Mouse (Mus musculus) midbrain, embryonic 14.5 days (tissue): ENCODE data around the gene Cyp17a1. TPM values are rescaled to one million over a fixed set of nuclear protein-coding genes. Genes with fewer than 3 reads are reported as not detected.

ENCODE experiments used
- ATAC-seq: fragments of 200-750 bp; cut with Nextera tagmentation; 2 replicates; pipeline ENCODE4 v1.8.0; 2017; ENCODE audit warnings: moderate number of reproducible peaks, moderate library complexity; ENCODE audit not compliant: low FRiP score, low TSS enrichment
- DNase-seq: peaks from one replicate; pipeline ENCODE4 v3.0.0-alpha.2; 2015
- H3K27ac ChIP-seq: fragments of 300-500 bp; sonication (generic); replicated peaks from 2 replicates; pipeline ENCODE4 v1.5.1; 2014; ENCODE audit warnings: mild to moderate bottlenecking, low read depth, low read length, moderate library complexity
- H3K27me3 ChIP-seq: fragments of 300-500 bp; sonication (generic); 2 replicates; pipeline ENCODE4 v1.6.1; 2014; ENCODE audit warnings: low read length, control low read depth, mixed read lengths; ENCODE audit not compliant: control insufficient read depth, insufficient read depth
- H3K36me3 ChIP-seq: fragments of 300-500 bp; sonication (generic); 2 replicates; pipeline ENCODE4 v1.6.1; 2014; ENCODE audit warnings: low read length, control low read depth; ENCODE audit not compliant: control insufficient read depth, insufficient read depth
- H3K4me1 ChIP-seq: fragments of 300-500 bp; sonication (generic); 2 replicates; pipeline ENCODE4 v1.6.1; 2014; ENCODE audit warnings: mild to moderate bottlenecking, antibody characterized with exemption, low read length, control low read depth; ENCODE audit not compliant: control insufficient read depth, insufficient read depth
- H3K4me2 ChIP-seq: fragments of 300-500 bp; sonication (generic); 2 replicates; pipeline ENCODE4 v1.6.1; 2014; ENCODE audit warnings: mild to moderate bottlenecking, low read length, moderate library complexity
- H3K4me3 ChIP-seq: fragments of 300-500 bp; sonication (generic); replicated peaks from 2 replicates; pipeline ENCODE4 v1.5.1; 2014; ENCODE audit warnings: low read depth, low read length
- H3K9ac ChIP-seq: fragments of 300-500 bp; sonication (generic); replicated peaks from 2 replicates; pipeline ENCODE4 v1.6.1; 2014; ENCODE audit warnings: mild to moderate bottlenecking, low read length, moderate library complexity
- H3K9me3 ChIP-seq: fragments of 300-500 bp; sonication (generic); 2 replicates; pipeline ENCODE4 v1.6.1; 2016; ENCODE audit warnings: low read length, control low read depth, mixed read lengths; ENCODE audit not compliant: control insufficient read depth
- WGBS: fragments of 180-500 bp; shearing (Covaris S2); extraction: QIAGEN DNeasy Blood & Tissue Kit; methylation state at CpG from one replicate; pipeline ENCODE4 v1.1.7; 2014; 5-methylcytosine and 5-hydroxymethylcytosine counted together
- polyA plus RNA-seq: library from polyadenylated mRNA; unstranded; fragments of >200 nt; fragmentation: Nextera tagmentation; extraction: Ambion mirVana; gene quantifications from 2 replicates; pipeline ENCODE4 v1.2.1, GENCODE M21; 2014

Cyp17a1 gene
- polyA plus RNA-seq, 1 experiment from 2014 or later, result not detected

GRCm38 (mm10) chr19:46701156-46701555, 28.2 kb upstream of the Cyp17a1 start:
- ATAC-seq, result no peak
- Histone ChIP-seq H3K27ac (no peak overlapping the region), H3K4me1 (no peaks in the 10 kb centered on the region), H3K9ac (no peak overlapping the region), H3K4me3 (no peak overlapping the region), H3K9me3 (no peaks in the 10 kb centered on the region), H3K4me2 (no peak overlapping the region), H3K27me3 (no peaks in the 10 kb centered on the region), H3K36me3 (peaks cover 6% of the 10 kb centered on the region; the same call in 1 of the 2 replicates)
- WGBS, result 89% methylated on average over 9 of the region's 9 CpGs
- DNase-seq, result no peak

- WGBS, result 80% methylated on average over 10 of the region's 10 CpGs
- ATAC-seq, result no peak
- H3K4me1 ChIP-seq, result no peaks in the 10 kb centered on the region
These were observed 26.1 kb upstream of the Cyp17a1 start for GRCm38 (mm10) chr19:46699011-46699481.

GRCm38 (mm10) chr19:46697840-46698517, 25.0 kb upstream of the Cyp17a1 start:
- H3K4me2 ChIP-seq, result no peak overlapping the region
- WGBS, result 52% methylated on average over 19 of the region's 19 CpGs
- H3K27me3 ChIP-seq, result no peaks in the 10 kb centered on the region
- H3K4me3 ChIP-seq, result no peak overlapping the region
- no peaks in the 10 kb centered on the region for H3K9me3 ChIP-seq
- DNase-seq, result no peak
- no peaks in the 10 kb centered on the region for H3K4me1 ChIP-seq
- H3K27ac ChIP-seq, result no peak overlapping the region
- no peak for ATAC-seq
- H3K36me3 ChIP-seq, result peaks cover 6% of the 10 kb centered on the region; the same call in 1 of the 2 replicates
- H3K9ac ChIP-seq, result no peak overlapping the region

More at GRCm38 (mm10) chr19:46699011-46699481, 26.1 kb upstream of the Cyp17a1 start:
- Histone ChIP-seq H3K9me3 (no peaks in the 10 kb centered on the region), H3K9ac (no peak overlapping the region), H3K27me3 (no peaks in the 10 kb centered on the region), H3K4me3 (no peak overlapping the region), H3K27ac (no peak overlapping the region), H3K36me3 (peaks cover 6% of the 10 kb centered on the region; the same call in 1 of the 2 replicates), H3K4me2 (no peak overlapping the region)
- DNase-seq, result no peak

DNA sequence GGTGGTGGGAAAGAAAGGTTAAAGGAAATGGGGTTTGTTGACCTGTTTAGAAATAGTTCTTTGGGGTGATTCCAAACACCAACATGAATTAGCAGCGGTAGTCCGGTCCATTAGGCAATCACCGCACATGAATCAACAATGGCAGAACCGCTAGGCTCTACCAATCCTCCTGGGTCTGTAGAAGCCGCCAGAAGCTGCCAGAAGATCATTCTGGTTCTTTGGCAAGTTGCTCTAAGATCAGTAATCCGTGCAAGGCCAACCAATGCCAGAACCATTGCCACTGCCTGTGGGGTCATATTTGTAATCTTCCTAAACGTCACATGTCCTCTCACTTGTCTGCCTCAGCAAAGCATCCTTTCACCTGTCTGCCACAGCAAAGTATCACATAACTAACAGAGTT, 24.0 kb upstream of the Cyp17a1 start:
- DNase-seq, result no peak
- Histone ChIP-seq H3K4me1 (no peaks in the 10 kb centered on the region), H3K27ac (no peak overlapping the region)

GRCm38 (mm10) chr19:46696482-46696881, 23.5 kb upstream of the Cyp17a1 start:
- no peak overlapping the region for H3K27ac ChIP-seq
- no peak for DNase-seq
- no peaks in the 10 kb centered on the region for H3K4me1 ChIP-seq
- peaks cover 2% of the 10 kb centered on the region; the same call in 1 of the 2 replicates for H3K36me3 ChIP-seq
- no peaks in the 10 kb centered on the region for H3K9me3 ChIP-seq
- H3K4me3 ChIP-seq, result no peak overlapping the region
- no peaks in the 10 kb centered on the region for H3K27me3 ChIP-seq
- ATAC-seq, result no peak
- H3K4me2 ChIP-seq, result no peak overlapping the region
- H3K9ac ChIP-seq, result no peak overlapping the region
- WGBS, result 97% methylated on average over 8 of the region's 8 CpGs

More for the DNA sequence above, 24.0 kb upstream of the Cyp17a1 start:
- WGBS, result 95% methylated on average over 7 of the region's 7 CpGs
- Histone ChIP-seq H3K4me2 (no peak overlapping the region), H3K4me3 (no peak overlapping the region), H3K36me3 (peaks cover 3% of the 10 kb centered on the region; the same call in 1 of the 2 replicates), H3K9me3 (no peaks in the 10 kb centered on the region), H3K27me3 (no peaks in the 10 kb centered on the region), H3K9ac (no peak overlapping the region)
- no peak for ATAC-seq

DNA sequence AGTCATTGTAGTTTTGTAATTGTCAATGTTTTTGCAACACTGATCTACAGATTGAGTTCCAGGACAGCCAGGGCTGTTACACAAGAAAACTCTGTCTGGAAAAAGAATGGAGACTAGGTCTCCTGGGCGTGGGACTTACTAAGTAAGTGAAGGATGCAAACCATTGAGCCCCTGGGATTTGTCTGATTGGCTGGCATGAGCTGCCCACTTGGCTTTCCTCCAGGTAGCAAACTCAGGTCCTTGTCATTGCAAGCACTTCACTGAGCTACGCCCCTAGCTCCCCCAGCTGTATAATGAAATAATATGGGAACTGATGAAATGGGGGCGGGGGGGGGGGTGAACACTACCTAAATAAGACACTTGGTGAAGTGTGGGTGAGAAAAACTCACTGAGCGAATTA, 20.2 kb upstream of the Cyp17a1 start:
- DNase-seq, result no peak
- no peaks in the 10 kb centered on the region for H3K9me3 ChIP-seq

GRCm38 (mm10) chr19:46691078-46691477, 18.1 kb upstream of the Cyp17a1 start:
- H3K4me3 ChIP-seq, result no peak overlapping the region
- ATAC-seq (no peak), DNase-seq (no peak)
- 85% methylated on average over 2 of the region's 2 CpGs for WGBS
- no peaks in the 10 kb centered on the region for H3K36me3 ChIP-seq
- H3K27me3 ChIP-seq, result no peaks in the 10 kb centered on the region
- no peak overlapping the region; the same call in 1 of the 2 replicates for H3K4me2 ChIP-seq
- no peak overlapping the region for H3K9ac ChIP-seq
- no peak overlapping the region for H3K27ac ChIP-seq
- no peaks in the 10 kb centered on the region for H3K9me3 ChIP-seq
- peaks cover 10% of the 10 kb centered on the region for H3K4me1 ChIP-seq

More for the DNA sequence above, 20.2 kb upstream of the Cyp17a1 start:
- H3K36me3 ChIP-seq, result no peaks in the 10 kb centered on the region
- peaks cover 10% of the 10 kb centered on the region for H3K4me1 ChIP-seq
- no peak overlapping the region for H3K9ac ChIP-seq
- H3K4me3 ChIP-seq, result no peak overlapping the region
- no peak for ATAC-seq
- H3K27ac ChIP-seq, result no peak overlapping the region
- H3K27me3 ChIP-seq, result no peaks in the 10 kb centered on the region
- H3K4me2 ChIP-seq, result no peak overlapping the region
- WGBS, result 87% methylated on average over 4 of the region's 4 CpGs

DNA sequence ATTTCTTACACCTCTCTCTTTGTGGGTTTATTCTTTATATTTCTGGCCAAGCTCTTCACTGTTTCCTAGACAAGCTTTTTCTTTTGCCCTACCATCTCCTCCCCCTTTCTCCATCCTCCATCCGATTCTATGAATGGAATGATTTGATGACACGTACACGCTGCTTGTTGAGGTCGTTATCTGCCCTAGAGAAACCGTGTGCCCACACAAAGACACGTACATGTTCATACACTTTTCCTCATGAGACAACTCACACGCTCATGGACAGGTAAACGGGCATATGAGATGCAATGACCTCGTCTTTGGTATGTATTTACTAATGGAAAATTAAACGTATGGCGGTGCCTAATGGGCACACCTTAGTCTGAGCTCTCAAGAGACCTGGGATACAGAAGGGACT, 17.4 kb upstream of the Cyp17a1 start:
- no peaks in the 10 kb centered on the region for H3K9me3 ChIP-seq

More for the DNA sequence above, 17.4 kb upstream of the Cyp17a1 start:
- Histone ChIP-seq H3K27ac (peak overlapping the region; percentile 84), H3K4me3 (peak overlapping the region; percentile 72), H3K4me2 (peak overlapping the region; percentile 66), H3K4me1 (peaks cover 10% of the 10 kb centered on the region), H3K9ac (peak overlapping the region; percentile 80), H3K36me3 (no peaks in the 10 kb centered on the region), H3K27me3 (no peaks in the 10 kb centered on the region)
- DNase-seq, result peak; percentile 34
- WGBS, result 71% methylated on average over 11 of the region's 11 CpGs
- ATAC-seq, result peak; percentile 57; the same call in 1 of the 2 replicates
